Mouse (Mus musculus) gastrocnemius, adult 18-20 months (tissue): ENCODE measurements around the gene Mrpl1. TPM values are rescaled to one million over a fixed set of nuclear protein-coding genes. Genes with fewer than 3 reads are reported as not detected.
A peak's percentile ranks its signal among the peaks of the same experiment; 100 is the strongest.

Experiments
- DNase-seq: peaks from one replicate; pipeline ENCODE4 v3.0.0; 2021; ENCODE audit warnings: low spot score
- total RNA-seq, 2 experiments: library from RNA; stranded (reverse); gene quantifications; 2 replicates each; pipeline ENCODE4 v1.2.3; 2021

The Mrpl1 gene
- total RNA-seq, 2 experiments from 2014 or later: 20.7 to 24.9 TPM

DNA sequence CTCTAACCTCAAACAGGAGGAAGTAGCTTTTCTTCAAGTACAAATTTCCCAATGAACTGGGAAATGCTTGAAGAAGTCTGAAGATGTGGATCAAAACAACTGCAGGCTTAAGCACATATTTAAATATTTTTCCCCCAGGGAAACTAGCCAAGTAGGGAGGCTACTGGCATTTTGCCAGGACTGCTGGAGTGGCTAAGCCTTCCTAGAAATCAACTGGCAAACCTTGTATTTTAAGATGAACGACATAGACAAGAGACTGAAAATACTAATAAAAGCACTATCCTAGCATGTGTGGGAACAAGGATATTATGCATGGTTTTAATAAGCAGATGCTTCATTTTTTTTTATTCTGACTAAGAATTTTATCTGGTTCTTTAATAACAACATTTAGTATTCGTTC, 2.4 kb upstream of the Mrpl1 start:
- DNase-seq: peak; percentile 23

DNA sequence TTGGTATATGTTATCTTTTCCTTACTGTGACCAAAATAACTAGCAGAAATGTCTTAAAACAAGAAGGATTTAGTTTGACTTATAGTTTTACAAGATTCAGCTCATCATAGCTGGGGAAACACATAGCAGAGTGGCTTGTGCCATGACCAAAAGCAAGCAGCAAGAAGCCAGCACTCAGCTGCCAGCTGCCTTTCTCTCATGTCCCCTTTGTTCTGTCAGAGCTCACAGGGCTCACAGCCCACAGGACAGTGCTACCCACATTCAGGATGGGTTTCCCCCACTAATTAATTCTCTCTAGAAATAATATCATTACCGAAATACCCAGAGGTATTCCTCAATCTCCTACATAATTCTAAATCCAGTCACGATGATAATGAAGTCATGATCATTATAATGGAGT, 1.8 kb upstream of the Mrpl1 start:
- no peak for DNase-seq

DNA sequence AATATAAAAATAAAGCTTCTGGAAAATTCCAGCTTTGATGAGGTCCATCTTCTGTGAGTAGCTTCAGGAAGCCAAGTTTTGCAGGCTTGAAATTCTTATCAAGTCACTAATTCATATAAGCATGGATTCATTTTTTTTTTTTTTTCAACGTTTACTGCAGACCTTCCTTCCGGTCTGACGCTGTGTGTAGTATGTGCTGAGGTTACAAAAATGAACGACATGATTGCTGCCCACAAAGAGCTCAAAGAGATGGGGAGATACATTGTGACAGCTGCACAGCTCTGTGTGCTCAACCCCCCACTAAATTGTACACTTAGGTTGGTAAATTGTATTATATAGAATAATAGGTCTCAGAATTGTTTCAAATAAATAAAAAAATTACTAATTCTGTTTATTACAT, 750 bp upstream of the Mrpl1 start:
- DNase-seq: no peak

DNA sequence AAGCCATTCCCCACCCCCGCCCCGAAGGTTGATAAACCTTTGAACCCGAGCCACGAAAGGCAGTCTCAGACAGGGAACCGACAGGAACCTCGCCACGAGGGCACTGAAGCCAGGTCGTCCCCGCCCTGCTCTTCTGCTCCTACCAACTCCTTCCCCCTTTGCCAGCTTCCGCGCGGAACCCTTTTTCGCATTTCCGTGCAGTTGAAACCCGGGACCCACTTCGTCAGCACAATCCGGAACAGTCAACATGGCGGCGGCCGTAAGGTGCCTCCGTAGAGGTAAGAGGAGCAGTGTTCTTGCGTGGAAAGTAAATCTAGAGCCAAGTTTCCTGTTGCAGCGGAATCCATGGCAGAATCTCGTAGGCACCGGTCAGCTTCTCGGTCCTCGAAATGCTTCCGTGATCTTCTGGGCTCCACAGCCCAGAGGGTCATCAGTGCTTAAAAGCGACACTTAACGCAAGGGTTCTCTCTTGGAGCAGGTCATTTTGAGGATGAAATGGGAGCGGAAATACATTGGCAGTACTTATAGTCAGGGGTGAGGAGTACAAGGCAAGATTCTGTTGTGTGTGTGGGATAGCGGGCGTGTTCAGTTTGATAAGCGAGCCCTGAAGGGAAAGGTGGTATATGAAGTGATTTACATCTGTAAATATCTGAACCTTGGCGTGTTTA, 757 bp downstream of the Mrpl1 start:
- peak; percentile 95 for DNase-seq

DNA sequence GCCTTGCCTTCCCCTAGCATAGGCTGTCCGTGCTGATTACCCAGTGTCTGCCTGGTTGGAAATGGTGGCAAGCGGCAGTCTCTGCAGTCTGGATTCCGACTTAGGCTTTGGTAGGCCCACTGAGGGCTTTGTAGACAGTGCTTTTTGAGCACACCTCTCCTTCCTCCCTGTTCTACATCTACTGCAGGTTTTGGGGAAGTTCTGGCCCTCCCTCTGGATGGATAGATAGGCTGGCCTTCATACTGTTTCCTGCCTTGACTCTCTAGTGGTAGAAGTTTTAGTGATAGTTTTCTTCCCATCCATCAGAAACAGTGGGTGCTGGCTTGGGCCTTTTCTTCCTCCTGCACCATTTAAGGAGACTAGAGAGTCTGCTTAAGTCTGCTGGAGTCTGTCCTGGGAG, 9.4 kb downstream of the Mrpl1 start:
- DNase-seq: no peak

DNA sequence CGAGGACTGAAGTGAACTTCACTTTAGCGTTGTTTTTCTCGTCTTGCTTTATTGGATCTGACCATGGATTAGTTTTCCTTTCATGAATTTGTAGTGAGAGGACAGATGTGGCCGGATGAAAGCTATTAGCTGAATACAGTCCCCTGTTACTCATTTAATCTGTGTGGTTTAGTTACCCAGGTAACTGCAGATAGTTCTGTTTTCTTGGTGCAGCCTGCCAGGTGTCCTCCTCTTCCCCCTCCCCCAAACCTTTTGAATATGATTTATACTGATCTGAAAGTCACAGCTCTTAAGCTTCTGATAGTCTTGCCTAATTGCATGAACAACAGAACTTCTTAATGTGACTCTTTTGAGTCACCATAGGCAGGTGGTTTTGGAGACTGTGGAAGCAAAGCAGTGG, 10.2 kb downstream of the Mrpl1 start:
- no peak for DNase-seq

DNA sequence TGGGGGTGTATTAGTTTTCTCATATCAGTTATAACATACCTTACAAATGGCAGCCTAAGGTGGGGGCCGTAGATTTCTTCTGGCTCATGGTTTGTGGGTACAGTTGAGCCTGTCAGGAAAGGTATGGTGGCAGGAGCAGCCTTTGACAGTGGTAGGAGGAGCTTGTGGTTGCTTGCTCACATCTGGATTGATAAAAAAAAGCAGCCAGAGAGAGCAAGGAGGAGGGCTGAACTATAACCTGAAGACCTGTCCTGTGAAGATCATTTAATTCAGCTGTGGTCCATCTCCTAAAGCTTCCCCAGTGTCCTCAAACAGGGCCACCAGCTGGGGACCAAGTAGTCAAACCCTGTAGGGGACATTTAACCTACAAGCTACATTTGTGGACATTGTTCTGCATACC, 12.0 kb downstream of the Mrpl1 start:
- DNase-seq: no peak

DNA sequence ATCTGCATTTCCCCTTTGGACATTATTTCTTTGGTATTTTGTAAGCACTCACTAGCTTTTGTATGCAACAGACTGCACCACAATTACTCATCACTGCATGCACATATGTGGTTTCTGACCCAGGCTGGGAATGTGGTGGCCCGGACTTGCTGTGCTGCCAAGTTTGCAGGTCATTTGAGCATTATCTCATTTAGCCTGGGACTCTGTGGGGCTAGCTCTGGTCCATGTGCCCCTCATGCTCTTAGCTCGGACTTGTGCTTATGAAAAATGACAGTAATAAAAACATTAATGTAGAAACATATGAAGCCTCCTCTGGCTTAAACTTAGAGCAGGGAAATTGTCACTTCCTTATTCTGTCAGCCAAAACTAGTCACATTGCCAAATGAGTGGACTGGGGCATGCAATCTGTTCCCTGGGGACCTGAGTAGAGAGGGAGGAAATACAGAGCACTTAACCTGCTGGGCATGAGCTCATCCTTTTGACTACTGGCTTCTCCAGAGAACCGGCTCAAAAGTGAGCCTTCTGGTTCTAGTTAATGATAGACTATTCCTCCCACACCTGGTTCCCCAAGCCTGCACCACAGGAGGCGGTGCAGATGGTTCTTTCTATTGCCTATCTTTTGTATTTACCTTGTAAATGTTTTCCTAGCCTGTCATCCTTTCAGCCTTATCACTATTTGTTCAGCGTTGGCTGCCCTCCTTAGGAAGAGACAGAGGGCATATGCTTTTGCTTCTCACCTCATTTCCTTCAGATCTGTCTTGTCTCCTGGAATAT, 12.7 kb downstream of the Mrpl1 start:
- peak; percentile 12 for DNase-seq

DNA sequence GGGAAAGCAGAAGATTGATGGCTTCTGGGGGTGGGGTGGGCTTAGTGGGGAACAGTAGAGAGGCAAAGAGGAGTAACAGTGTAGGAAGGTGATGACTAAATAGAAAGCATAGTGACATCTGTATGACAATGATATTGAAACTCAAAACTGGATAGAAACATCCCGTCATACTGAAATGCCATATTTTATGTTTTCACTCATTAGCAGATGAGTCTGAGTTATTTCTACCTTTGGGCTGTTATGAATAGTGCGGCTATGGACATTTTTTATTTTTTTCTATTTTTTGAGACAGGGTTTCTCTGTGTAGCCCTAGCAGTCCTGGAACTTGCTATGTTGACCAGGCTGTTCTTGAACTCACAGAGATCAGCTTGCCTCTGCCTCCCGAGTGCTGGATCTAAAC, 13.7 kb downstream of the Mrpl1 start:
- DNase-seq: no peak

DNA sequence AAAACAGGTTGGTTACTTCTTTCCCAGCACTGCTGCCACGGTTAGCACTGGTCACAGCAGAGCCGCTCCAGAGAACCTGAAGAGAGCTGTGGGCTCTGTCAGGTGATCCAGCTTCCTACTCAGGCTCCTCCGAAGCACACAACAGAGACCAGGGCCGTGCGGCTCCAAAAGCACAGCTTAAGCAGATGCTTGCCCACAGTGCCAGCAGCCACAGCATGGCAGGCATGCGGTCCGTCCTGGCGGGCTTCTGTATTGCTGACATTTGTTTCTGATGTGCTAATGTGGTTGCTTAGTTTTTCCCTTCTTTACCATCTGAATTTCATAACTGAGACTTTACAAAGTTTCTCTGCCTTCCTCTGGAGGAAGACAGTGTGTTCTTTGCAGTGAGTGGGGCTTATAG, 17.2 kb downstream of the Mrpl1 start:
- DNase-seq: no peak

DNA sequence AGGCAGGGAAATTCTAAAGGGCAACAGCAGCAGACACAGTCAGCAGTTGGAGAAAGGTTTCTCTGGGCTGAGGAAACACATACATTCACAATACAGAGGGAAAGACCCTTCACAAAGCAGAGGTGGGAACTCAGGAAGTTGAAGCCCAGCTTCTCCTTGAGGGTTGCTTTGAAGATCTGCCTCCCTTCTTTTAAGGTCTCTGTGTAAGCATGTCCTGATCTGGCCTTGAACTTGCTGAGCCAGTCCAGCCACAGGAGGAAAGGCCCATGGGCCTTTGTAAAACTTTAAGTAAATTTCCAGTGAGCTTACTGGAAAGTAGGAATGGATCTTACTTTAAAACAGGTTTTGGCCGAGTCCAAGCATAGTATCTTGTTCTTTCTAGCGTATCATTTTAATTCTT, 19.7 kb downstream of the Mrpl1 start:
- DNase-seq: no peak

DNA sequence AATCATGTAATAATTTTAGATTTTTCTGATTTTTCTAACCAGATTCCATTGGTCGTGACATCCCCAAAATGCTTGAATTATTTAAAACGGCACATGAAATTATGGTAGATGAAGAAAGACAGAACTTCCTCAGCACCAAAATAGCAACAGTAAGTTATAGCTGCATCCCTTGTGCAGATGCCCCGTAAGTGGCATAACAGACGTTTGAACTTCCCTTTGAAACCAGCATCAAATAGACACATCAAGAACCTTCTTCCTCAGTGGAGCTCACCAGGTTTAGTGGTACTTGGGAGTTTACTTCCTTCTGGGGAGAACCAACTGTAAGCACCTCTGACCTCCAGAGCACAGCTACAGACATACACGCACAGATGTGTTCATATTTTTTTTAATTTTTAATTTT, 29.5 kb downstream of the Mrpl1 start:
- no peak for DNase-seq

DNA sequence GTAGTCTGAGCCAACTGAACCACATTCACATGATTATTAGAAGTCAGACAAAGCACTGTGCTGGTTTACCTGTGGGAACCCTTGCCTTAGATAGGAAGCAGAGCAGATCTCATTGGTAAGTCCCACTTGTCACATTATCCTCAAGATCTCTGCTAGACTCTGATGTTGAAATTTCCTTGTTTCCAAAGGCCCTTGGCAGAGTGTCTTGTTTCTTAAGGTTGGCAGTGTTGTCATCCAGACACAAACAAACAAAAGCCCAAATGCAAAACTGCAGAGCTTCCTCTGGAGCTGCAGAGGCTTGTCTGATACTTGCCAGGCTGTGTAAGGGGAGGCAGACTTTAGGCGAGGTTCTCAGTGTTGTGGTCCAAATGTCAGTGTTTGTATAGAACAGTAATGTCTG, 31.6 kb downstream of the Mrpl1 start:
- DNase-seq: no peak

DNA sequence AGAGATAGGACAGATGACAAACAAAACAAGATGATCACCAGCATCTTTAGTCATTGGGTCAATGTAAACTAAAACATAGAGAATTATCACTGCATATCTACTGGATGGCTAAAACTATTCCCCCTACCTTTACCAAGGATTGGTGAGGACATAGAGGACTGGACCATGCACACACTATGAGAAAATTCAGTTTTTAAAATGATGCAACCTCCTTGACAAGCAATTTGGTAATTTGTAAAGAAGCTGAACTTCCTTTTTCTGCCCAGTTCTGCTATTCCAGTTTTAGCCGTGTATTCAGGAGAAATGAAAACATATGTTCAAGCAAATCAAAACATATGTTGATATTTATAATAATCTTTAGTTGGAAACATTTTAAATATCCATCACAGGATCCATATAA, 35.2 kb downstream of the Mrpl1 start:
- no peak for DNase-seq

DNA sequence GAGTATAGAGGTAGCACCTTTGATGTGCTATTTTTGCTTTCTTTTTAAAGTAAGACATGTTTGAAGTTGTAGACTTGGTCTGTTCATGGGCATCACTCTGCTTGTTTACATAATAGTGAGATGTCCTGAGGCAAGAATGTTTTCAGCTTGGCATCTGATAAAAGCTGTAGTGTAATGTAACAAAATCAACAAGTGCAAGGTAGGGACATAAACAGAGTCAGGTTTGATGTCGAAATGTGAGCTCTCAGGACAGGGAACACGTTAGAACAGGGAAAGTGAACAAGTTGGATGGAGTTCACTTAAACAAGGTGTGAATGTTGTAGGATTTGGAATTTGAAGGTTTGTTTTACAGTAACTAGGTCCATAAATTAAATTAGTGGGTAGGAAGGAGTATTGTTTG, 44.7 kb downstream of the Mrpl1 start:
- DNase-seq: no peak

DNA sequence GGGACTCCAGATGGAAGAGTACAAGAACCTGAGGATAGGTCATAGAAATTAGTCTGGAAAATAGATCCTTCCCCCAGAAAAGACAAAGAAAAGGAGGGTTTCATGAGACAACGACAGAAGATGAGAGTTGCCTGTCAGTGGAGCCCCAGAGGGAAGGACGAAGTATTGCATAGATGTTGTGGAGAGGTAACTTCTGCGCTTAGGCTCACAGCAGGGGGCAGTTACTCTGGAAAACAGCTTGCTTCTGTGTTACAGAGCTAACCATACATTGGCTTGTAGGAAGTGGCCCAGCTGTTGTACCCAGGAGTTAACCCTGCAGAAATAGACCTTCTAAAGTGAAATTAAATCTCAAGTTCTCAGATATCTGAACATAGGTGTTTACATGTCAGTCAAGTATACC, 45.9 kb downstream of the Mrpl1 start:
- no peak for DNase-seq

DNA sequence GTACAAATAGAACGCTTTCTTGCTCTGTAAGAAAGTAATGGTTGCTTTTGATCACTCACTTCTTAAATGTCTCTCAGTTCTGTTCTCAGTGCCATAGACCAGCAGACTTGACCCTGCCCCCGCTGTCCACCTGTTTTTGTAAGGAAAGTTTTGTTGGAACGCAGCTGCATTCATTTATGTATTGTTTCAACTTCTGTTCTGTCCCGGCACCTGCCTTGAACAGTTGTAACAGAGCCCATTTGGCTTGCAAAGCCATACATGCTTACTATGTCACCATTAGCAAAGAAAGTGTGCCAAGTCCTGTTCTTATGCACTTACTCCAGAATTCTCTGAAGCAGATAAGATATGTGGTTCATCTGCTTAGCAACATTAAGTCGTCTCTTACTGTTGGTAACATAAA, 48.9 kb downstream of the Mrpl1 start:
- no peak for DNase-seq

DNA sequence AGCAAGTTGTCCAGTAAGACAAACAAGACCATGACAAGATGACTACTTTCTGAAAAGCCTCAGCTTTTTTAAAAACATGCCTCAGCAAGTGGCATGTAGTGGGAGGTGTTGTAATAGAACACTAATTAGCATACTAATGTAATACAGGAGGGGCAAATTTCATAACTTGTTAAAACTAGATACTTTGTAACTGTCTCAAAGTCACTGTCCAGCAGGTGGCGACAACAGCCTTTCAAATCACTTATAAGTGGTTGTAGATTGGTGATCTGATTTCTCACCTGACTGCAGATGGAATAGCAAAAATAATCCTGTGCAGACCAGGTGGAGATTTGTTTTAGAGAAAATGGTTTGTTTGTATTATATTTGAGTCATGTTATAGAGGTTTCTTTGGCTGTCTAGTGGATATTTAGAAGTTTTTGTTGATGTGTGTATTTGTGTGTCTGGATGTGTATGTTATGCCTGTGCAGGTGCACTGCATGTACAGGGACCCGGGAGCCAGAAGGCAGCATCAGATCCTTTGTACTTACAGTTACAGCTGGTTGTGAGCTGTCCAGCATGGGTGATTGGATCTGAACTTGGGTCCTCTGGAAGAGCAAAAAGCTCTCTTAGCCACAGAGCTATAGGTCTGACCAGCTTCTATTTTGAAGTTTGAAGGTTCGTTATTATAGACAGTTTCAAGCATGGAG, 57.9 kb downstream of the Mrpl1 start:
- DNase-seq: peak; percentile 54

DNA sequence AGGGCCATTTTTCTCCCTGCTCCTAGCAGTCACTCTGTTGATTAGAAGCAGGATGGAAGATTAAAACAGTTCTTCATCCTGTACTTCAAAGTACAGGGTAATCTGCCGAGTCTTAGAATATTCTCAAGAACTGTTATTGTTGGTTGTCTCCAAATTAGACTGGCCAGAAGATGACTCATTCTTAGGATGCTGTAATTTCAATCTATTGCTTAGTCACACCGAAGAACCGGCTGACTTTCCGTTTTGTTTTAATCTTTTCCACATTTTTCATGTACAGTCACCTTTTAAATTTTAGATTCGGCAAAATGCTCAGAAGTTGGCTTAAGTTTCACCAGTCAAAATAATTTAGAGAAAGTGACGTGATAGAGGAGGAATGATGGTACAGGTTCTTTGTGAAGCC, 61.8 kb downstream of the Mrpl1 start:
- DNase-seq: no peak

DNA sequence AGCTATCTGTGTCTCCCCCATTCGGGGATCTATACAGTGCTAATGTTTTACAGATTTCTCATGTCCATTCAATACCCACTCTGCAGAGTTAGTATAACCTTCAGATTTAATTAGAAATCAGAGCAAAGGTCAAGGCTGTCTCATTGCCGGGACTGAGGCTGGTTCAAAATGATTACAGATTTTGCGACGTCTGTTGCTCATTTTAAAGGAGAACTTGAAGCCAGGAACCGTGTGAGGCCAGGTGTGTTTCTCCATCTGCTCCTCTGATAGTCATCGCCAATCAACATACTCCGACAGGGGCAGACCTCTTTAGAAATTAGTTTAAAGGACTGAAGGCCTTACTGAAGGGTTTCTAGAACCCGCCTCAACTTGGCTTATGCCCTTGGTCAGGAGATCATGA, 96.5 kb downstream of the Mrpl1 start:
- no peak for DNase-seq

DNA sequence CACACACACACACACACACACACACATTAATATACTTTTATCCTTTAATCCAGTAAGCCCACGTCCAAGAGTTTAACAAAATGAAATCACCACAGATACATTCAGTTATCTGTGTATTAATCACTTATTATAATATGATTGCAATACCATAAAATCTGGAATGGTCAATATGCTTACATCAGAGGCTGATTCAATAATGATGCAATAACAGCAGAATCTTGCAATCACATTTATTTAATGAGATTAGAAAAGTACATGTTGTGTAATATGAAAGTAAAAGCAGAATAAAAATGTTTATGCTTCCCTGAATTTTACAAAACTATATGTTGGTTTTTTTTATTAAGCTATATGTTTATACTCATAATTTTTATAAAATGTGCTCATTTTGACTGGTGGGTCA, 97.0 kb downstream of the Mrpl1 start:
- DNase-seq: no peak

DNA sequence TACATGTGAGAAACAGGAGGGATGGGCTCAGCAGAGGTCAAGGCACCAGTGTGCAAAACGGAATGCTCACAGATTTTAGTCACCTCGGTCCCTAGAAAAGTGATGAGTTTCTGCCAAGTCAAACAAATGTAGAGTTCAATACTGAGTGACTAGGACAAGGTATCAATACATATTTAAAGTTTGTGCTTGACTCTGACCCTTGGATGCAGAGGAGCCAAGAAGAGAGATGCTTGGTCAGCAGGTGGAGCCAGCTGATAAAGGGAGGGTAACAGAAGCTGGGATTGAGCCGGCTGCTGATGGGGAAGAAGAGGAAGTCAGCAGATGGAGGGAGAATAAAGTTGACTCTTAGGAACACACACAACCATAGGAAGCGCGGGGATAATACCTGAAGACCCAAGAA, 97.5 kb downstream of the Mrpl1 start:
- DNase-seq: no peak

DNA sequence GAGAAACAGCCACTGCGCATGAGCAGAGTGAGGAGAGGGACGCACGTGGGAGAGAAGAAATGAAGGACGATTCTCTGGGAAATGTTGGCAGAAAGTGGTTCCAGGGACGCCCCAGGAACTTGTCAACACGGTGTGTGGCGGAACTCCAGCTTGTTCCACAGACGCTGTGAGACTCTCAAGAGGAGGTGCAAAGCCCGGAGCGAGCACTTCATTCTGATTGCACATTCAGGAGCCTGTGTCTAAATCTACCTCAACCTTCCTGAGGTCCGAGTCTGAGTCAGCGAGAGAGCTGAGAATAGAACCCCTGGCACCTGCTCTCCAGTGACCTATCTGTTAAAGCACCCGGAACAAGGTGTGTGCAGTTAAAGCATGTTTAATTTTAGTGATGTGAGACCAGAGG, 98.8 kb downstream of the Mrpl1 start:
- no peak for DNase-seq
